Mouse (Mus musculus) neural tube, embryonic 14.5 days (tissue): ENCODE data around the gene Galnt12. TPM values are rescaled to one million over a fixed set of nuclear protein-coding genes. Genes with fewer than 3 reads are reported as not detected.

ENCODE experiments used
- ATAC-seq: fragments of 200-750 bp; cut with Nextera tagmentation; 2 replicates; pipeline ENCODE4 v1.8.0; 2017; ENCODE audit warnings: low read depth, mild to moderate bottlenecking, moderate TSS enrichment, moderate library complexity
- H3K27ac ChIP-seq: fragments of 300-500 bp; sonication (generic); 2 replicates; pipeline ENCODE4 v1.5.1; 2014; ENCODE audit warnings: low read depth, mild to moderate bottlenecking, control low read depth, low read length, moderate library complexity, mixed read lengths
- H3K27me3 ChIP-seq: fragments of 300-500 bp; sonication (generic); 2 replicates; pipeline ENCODE4 v1.6.1; 2014; ENCODE audit warnings: low read length; ENCODE audit not compliant: control insufficient read depth, insufficient read depth
- H3K36me3 ChIP-seq: fragments of 300-500 bp; sonication (generic); 2 replicates; pipeline ENCODE4 v1.6.1; 2014; ENCODE audit warnings: low read length, mixed read lengths; ENCODE audit not compliant: control insufficient read depth, insufficient read depth
- H3K4me1 ChIP-seq: fragments of 300-500 bp; sonication (generic); 2 replicates; pipeline ENCODE4 v1.6.1; 2014; ENCODE audit warnings: low read length; ENCODE audit not compliant: control insufficient read depth, insufficient read depth
- H3K4me2 ChIP-seq: fragments of 300-500 bp; sonication (generic); 2 replicates; pipeline ENCODE4 v1.6.1; 2014; ENCODE audit warnings: mild to moderate bottlenecking, low read depth, low read length, control low read depth
- H3K4me3 ChIP-seq: fragments of 300-500 bp; sonication (generic); 2 replicates; pipeline ENCODE4 v1.5.1; 2014; ENCODE audit warnings: low read depth, low read length, control low read depth, mixed read lengths
- H3K9ac ChIP-seq: fragments of 300-500 bp; sonication (generic); replicated peaks from 2 replicates; pipeline ENCODE4 v1.6.1; 2014; ENCODE audit warnings: low read depth, mild to moderate bottlenecking, control low read depth, low read length, mixed read lengths
- H3K9me3 ChIP-seq: fragments of 300-500 bp; sonication (generic); 2 replicates; pipeline ENCODE4 v1.6.1; 2016; ENCODE audit warnings: low read length; ENCODE audit not compliant: control insufficient read depth
- WGBS: fragments of 180-500 bp; shearing (Covaris S2); extraction: QIAGEN DNeasy Blood & Tissue Kit; methylation state at CpG from one replicate; pipeline ENCODE4 v1.1.7; 2014; 5-methylcytosine and 5-hydroxymethylcytosine counted together
- polyA plus RNA-seq: library from polyadenylated mRNA; unstranded; fragments of >200 nt; fragmentation: Nextera tagmentation; extraction: Ambion mirVana; gene quantifications from 2 replicates; pipeline ENCODE4 v1.2.1, GENCODE M21; 2014

Galnt12 gene
- polyA plus RNA-seq, 1 experiment from 2014 or later: 0.58 TPM

- Histone ChIP-seq H3K27ac (no peak overlapping the region), H3K4me3 (no peak overlapping the region), H3K4me2 (no peak overlapping the region), H3K9ac (no peak overlapping the region), H3K27me3 (peaks cover 9% of the 10 kb centered on the region), H3K36me3 (no peaks in the 10 kb centered on the region), H3K9me3 (no peaks in the 10 kb centered on the region), H3K4me1 (peaks cover 6% of the 10 kb centered on the region)
- WGBS: 90% methylated on average over 7 of the region's 7 CpGs
- ATAC-seq: no peak
Observed at GRCm38 (mm10) chr4:47088671-47089070, 3.0 kb upstream of the Galnt12 start.

GRCm38 (mm10) chr4:47092387-47093021 is 795 bp downstream of the Galnt12 start:
- Histone ChIP-seq H3K4me3 (peak overlapping the region; percentile 54), H3K4me1 (peaks cover 6% of the 10 kb centered on the region), H3K4me2 (peak overlapping the region; percentile 98), H3K9ac (peak overlapping the region; percentile 68), H3K27me3 (peaks cover 11% of the 10 kb centered on the region), H3K27ac (no peak overlapping the region), H3K9me3 (no peaks in the 10 kb centered on the region), H3K36me3 (no peaks in the 10 kb centered on the region)
- WGBS: 2% methylated on average over 21 of the region's 21 CpGs
- peak; percentile 58; the same call in 1 of the 2 replicates for ATAC-seq

- Histone ChIP-seq H3K4me3 (no peak overlapping the region), H3K4me2 (no peak overlapping the region), H3K27me3 (peaks cover 11% of the 10 kb centered on the region), H3K9ac (0 out of 2 replicates have a peak overlapping the region, but pooled peaks have one; percentile 11), H3K36me3 (no peaks in the 10 kb centered on the region), H3K9me3 (no peaks in the 10 kb centered on the region), H3K4me1 (peaks cover 6% of the 10 kb centered on the region), H3K27ac (no peak overlapping the region)
- 29% methylated on average over 9 of the region's 9 CpGs for WGBS
- ATAC-seq: no peak
Observed at GRCm38 (mm10) chr4:47093161-47093560, 1.5 kb downstream of the Galnt12 start.

- Histone ChIP-seq H3K4me2 (no peak overlapping the region), H3K4me1 (peaks cover 6% of the 10 kb centered on the region), H3K27ac (no peak overlapping the region), H3K9ac (no peak overlapping the region), H3K4me3 (no peak overlapping the region), H3K27me3 (peaks cover 11% of the 10 kb centered on the region), H3K9me3 (no peaks in the 10 kb centered on the region), H3K36me3 (no peaks in the 10 kb centered on the region)
- no peak for ATAC-seq
- WGBS: 25% methylated on average over 6 of the region's 6 CpGs
Observed at GRCm38 (mm10) chr4:47093647-47094046, 1.9 kb downstream of the Galnt12 start.

- no peak overlapping the region for H3K27ac ChIP-seq
- 95% methylated on average over 10 of the region's 10 CpGs for WGBS
- no peak overlapping the region for H3K9ac ChIP-seq
- H3K36me3 ChIP-seq: no peaks in the 10 kb centered on the region
- H3K4me1 ChIP-seq: no peaks in the 10 kb centered on the region
- no peaks in the 10 kb centered on the region for H3K9me3 ChIP-seq
- H3K27me3 ChIP-seq: no peaks in the 10 kb centered on the region
- H3K4me3 ChIP-seq: no peak overlapping the region
- no peak for ATAC-seq
- no peak overlapping the region for H3K4me2 ChIP-seq
Observed at GRCm38 (mm10) chr4:47103561-47103960, 11.9 kb downstream of the Galnt12 start.

GRCm38 (mm10) chr4:47111885-47112284 is 20.2 kb downstream of the Galnt12 start:
- no peaks in the 10 kb centered on the region for H3K9me3 ChIP-seq
- no peak overlapping the region for H3K9ac ChIP-seq
- H3K4me1 ChIP-seq: no peaks in the 10 kb centered on the region
- H3K4me2 ChIP-seq: no peak overlapping the region
- H3K27me3 ChIP-seq: no peaks in the 10 kb centered on the region
- H3K36me3 ChIP-seq: no peaks in the 10 kb centered on the region
- no peak overlapping the region for H3K27ac ChIP-seq
- H3K4me3 ChIP-seq: no peak overlapping the region
- no peak for ATAC-seq
- 59% methylated on average over 9 of the region's 9 CpGs for WGBS

- H3K27ac ChIP-seq: no peak overlapping the region
- WGBS: 81% methylated on average over 9 of the region's 9 CpGs
Observed at GRCm38 (mm10) chr4:47112560-47112959, 20.9 kb downstream of the Galnt12 start.

GRCm38 (mm10) chr4:47122051-47122706 is 30.5 kb downstream of the Galnt12 start:
- WGBS: 66% methylated on average over 13 of the region's 13 CpGs
- ATAC-seq: no peak
- H3K36me3 ChIP-seq: no peaks in the 10 kb centered on the region
- H3K9ac ChIP-seq: no peak overlapping the region
- H3K4me2 ChIP-seq: no peak overlapping the region
- no peaks in the 10 kb centered on the region for H3K4me1 ChIP-seq
- no peak overlapping the region for H3K27ac ChIP-seq
- H3K4me3 ChIP-seq: no peak overlapping the region
- H3K9me3 ChIP-seq: no peaks in the 10 kb centered on the region
- H3K27me3 ChIP-seq: no peaks in the 10 kb centered on the region

More at GRCm38 (mm10) chr4:47112560-47112959, 20.9 kb downstream of the Galnt12 start:
- H3K9ac ChIP-seq: no peak overlapping the region
- ATAC-seq: no peak
- H3K4me3 ChIP-seq: no peak overlapping the region
- H3K9me3 ChIP-seq: no peaks in the 10 kb centered on the region
- no peaks in the 10 kb centered on the region for H3K36me3 ChIP-seq
- no peak overlapping the region for H3K4me2 ChIP-seq
- no peaks in the 10 kb centered on the region for H3K4me1 ChIP-seq
- no peaks in the 10 kb centered on the region for H3K27me3 ChIP-seq

- Histone ChIP-seq H3K27ac (no peak overlapping the region), H3K9me3 (no peaks in the 10 kb centered on the region), H3K4me3 (no peak overlapping the region), H3K27me3 (no peaks in the 10 kb centered on the region), H3K4me1 (no peaks in the 10 kb centered on the region), H3K36me3 (no peaks in the 10 kb centered on the region), H3K9ac (no peak overlapping the region), H3K4me2 (no peak overlapping the region)
- ATAC-seq: no peak
- 80% methylated on average over 9 of the region's 9 CpGs for WGBS
Observed at GRCm38 (mm10) chr4:47124140-47124711, 32.5 kb downstream of the Galnt12 start.
